Mouse (Mus musculus) erythroblast, embryonic 14.5 days (primary cell): ENCODE results near the gene Coq4.

ENCODE experiments used
- GATA1 ChIP-seq: IDR thresholded peaks from 2 replicates; pipeline ENCODE4 v1.6.1; 2012; ENCODE audit warnings: low read length, inconsistent platforms, mixed read lengths
- TAL1 ChIP-seq: IDR thresholded peaks from 3 replicates; pipeline ENCODE4 v1.6.1; 2012; ENCODE audit warnings: low read length, inconsistent platforms, mixed read lengths

DNA sequence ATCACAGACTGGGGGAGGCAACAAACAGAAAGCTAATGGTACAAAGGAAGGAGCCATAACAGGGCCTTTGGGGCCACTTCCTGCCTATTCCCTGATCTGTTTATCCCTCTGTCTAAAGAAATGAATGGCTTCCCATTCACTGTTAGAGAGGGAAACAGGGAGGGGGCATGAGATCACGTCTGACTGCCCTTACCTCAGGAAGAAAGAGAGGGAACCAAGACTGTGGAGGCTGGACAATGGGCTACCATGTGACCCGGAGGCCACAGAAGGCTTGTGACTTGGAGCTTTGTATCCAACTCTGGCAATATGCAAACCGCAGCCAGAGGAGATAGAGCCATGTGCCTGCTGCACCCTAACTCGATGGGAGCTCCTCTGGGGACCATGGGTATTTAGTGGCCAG lies 3.0 kb upstream of the Coq4 start:
- TF ChIP-seq GATA1 (no peak), TAL1 (no peak)
